Mouse (Mus musculus) ovary, adult 10 weeks (tissue): ENCODE results near the gene Mss51. TPM values are rescaled to one million over a fixed set of nuclear protein-coding genes. Genes with fewer than 3 reads are reported as not detected.

Experiments used
- polyA plus RNA-seq: library from polyadenylated mRNA; stranded (reverse); fragments of 350-450 nt; fragmentation: Illumina TruSeq; extraction: RNeasy Lipid Tissue Mini Kit (QIAGEN cat#74804); gene quantifications from one replicate; pipeline ENCODE4 v1.2.3, GENCODE M21; 2014

Gene Mss51
- polyA plus RNA-seq: 0.48 TPM

DNA sequence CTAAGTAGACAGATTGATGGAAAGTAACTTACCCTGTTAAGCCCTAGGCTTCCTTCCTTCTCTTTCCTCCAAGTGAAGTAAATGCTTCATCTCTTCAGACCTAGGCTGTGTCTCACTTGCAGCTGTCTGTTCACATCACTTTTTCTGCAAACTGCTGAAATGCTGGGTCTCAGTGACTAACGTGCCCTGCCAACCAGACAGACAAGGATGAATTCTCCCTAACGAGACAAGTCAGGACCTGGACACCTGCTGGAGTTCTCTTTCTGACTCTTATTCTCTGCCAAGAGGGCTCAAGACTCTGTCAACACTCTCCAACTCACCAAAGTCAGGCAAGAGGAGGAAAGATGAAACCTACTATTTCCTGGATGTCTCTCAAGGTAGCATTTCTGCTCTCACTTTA is at the start of gene Mss51:
TSS of gene Mss51 (minus strand) at position 299 of the 400 bp plus-strand sequence.

DNA sequence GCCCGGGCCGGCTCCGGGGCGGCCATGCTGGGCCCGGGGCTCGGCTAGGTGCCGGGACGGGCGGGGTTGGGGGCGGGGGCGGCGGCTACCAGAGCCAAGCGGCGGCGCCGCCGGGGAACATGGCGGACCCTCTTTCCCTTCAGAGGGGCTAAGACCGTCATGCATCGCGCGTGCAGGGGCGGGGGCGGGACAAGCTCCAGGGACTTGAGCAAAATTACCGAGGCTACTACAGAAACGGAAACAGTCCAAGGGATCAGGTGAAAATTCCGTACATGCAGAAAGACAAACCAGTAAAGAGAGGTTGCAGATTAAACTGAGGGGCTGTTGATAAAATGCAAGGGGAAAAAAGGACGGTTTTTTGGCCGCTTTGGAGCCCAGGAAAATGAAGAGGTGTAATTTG is 49.7 kb upstream of the Mss51 start, which contains the start of gene Ppp3cb:
TSS of gene Ppp3cb (minus strand) at position 159 of the 400 bp plus-strand sequence.

DNA sequence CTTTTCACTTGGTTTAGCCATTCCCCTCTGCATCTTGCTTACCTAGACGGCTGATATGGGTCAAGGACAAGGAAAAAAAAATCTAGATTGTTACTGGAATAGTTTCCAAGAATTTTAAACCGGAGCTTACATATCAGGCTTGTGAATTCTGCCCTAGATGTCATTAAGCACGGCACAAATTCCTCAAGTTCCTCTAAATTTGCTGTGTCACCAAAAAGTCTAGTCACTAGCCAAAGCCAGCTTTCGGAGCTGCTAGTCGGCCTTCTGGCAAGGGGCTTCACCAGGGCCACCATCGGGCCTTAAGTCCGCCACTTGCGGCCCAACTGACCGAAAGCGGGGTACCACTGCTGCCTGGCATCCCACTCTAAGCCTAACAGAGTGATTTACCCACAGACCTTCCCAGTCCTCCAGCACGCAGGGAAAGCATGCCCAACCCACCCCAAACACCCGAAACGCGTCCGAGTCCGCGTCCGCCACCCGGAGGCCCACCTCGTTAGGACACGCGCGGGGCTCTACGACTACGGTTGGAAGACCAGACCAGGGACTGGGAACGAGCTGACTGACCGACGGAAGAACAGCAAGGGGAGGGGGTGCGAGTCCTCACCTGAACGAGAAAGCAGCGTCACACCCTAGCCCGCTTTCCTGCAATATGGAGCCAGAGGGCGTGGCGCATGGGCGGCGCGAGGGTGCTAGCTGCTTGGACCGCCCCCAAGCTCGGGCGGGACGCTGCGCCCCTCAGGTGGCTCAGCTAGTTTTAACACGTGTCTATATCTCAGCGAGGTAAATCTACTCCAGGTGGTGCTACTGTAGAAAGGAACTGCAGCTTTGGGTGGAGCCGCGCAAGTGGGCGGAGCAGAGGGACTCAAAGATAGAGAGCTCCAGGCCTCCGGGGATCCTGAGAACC is 17.2 kb downstream of the Mss51 start, which contains the start of gene Anxa7:
TSS of gene Anxa7 (minus strand) at position 843 of the 904 bp plus-strand sequence.

DNA sequence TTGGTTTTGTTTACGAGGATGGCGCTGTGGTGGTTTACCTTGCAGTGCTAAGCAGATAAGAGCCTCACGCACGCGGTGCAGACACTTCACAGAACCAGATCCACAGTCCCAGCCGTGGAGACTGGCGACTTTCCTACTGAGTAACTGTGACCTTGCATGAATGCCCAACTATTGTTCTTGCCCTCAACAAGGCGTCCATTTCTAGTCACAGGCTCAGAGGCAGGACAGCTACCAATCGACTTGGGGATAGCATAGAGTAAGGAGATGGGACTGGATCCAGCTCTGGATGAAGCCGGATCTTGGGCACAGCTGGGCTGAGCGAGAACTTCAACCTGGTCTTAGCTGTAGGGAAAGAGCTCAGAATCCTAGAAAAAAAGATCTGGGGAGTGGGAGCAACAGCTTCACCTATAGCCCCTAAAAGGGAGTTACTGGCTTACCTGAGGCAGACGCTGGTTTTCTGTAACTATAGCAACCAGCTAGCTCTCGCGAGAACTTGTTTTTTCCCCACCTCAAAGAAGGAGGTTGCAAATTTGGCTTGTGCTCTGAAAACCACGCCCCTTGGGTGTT is 44.9 kb downstream of the Mss51 start, which contains the start of gene Cfap70:
TSS of gene Cfap70 (minus strand) at position 462 of the 567 bp plus-strand sequence.

Other genes starting within 250 kb of the Mss51 start
- gene Kcnk16, start 227.7 kb downstream of the Mss51 start, polyA plus RNA-seq: not detected
- gene Nudt13, start 202.2 kb downstream of the Mss51 start, polyA plus RNA-seq: 7.1 TPM
- 33.2 TPM for gene Ecd, start 148.8 kb downstream of the Mss51 start, polyA plus RNA-seq
- 30.7 TPM for gene Fam149b, start 148.7 kb downstream of the Mss51 start, polyA plus RNA-seq
- gene Dnajc9, start 108.0 kb downstream of the Mss51 start, polyA plus RNA-seq: 162 TPM
- gene Mrps16, start 103.3 kb downstream of the Mss51 start, polyA plus RNA-seq: 3.4 TPM
- gene Cfap70, start 44.7 kb downstream of the Mss51 start, polyA plus RNA-seq: 6.6 TPM
- 101 TPM for gene Anxa7, start 16.8 kb downstream of the Mss51 start, polyA plus RNA-seq
- gene Ppp3cb, start 49.7 kb upstream of the Mss51 start, polyA plus RNA-seq: 278 TPM
- 16.6 TPM for gene Usp54, start 144.2 kb upstream of the Mss51 start, polyA plus RNA-seq
- not detected for gene Myoz1, start 159.6 kb upstream of the Mss51 start, polyA plus RNA-seq
- gene Synpo2l, start 171.5 kb upstream of the Mss51 start, polyA plus RNA-seq: not detected
- 47.9 TPM for gene Sec24c, start 177.4 kb upstream of the Mss51 start, polyA plus RNA-seq
- gene Fut11, start 198.1 kb upstream of the Mss51 start, polyA plus RNA-seq: 63.7 TPM
- gene Chchd1, start 206.1 kb upstream of the Mss51 start, polyA plus RNA-seq: 142 TPM
- 6.8 TPM for gene Zswim8, start 210.7 kb upstream of the Mss51 start, polyA plus RNA-seq
- gene Ndst2, start 237.7 kb upstream of the Mss51 start, polyA plus RNA-seq: 3.0 TPM